Mouse (Mus musculus) embryonic facial prominence, embryonic 10.5 days (tissue): ENCODE results near the gene Hrg. TPM values are rescaled to one million over a fixed set of nuclear protein-coding genes. Genes with fewer than 3 reads are reported as not detected.
"Not testable (repeated sequence)": the region's sequence is repeated elsewhere in the genome, so short reads cannot be mapped to it uniquely, and the experiment has no call there.

Experiments used
- DNase-seq: peaks from one replicate; pipeline ENCODE4 v3.0.0-alpha.2; 2017; ENCODE audit warnings: low spot score
- H3K27ac ChIP-seq: fragments of 300-500 bp; sonication (generic); replicated peaks from 2 replicates; pipeline ENCODE4 v1.5.1; 2016; ENCODE audit warnings: mild to moderate bottlenecking
- H3K27me3 ChIP-seq: fragments of 300-500 bp; sonication (generic); replicated peaks from 2 replicates; pipeline ENCODE4 v1.6.1; 2016; ENCODE audit warnings: low read depth, mild to moderate bottlenecking; ENCODE audit not compliant: poor library complexity, severe bottlenecking
- H3K36me3 ChIP-seq: fragments of 300-500 bp; sonication (generic); replicated peaks from 2 replicates; pipeline ENCODE4 v1.6.1; 2016; ENCODE audit warnings: mild to moderate bottlenecking, moderate library complexity
- H3K4me1 ChIP-seq: fragments of 300-500 bp; sonication (generic); 2 replicates; pipeline ENCODE4 v1.6.1; 2016
- H3K4me3 ChIP-seq: fragments of 300-500 bp; sonication (generic); 2 replicates; pipeline ENCODE4 v1.5.1; 2016; ENCODE audit warnings: mild to moderate bottlenecking, moderate library complexity
- H3K9me3 ChIP-seq: fragments of 300-500 bp; sonication (generic); 2 replicates; pipeline ENCODE4 v1.6.1; 2016; ENCODE audit warnings: mild to moderate bottlenecking
- WGBS: fragments of 180-500 bp; shearing (Covaris S2); methylation state at CpG from one replicate; pipeline ENCODE4 v1.1.7; 2016; 5-methylcytosine and 5-hydroxymethylcytosine counted together
- polyA plus RNA-seq: library from polyadenylated mRNA; unstranded; fragments of >200 nt; fragmentation: Nextera tagmentation; extraction: Ambion mirVana; gene quantifications from 2 replicates; pipeline ENCODE4 v1.2.1, GENCODE M21; 2016

Hrg gene
- polyA plus RNA-seq, 1 experiment from 2014 or later = 0.16 TPM

DNA sequence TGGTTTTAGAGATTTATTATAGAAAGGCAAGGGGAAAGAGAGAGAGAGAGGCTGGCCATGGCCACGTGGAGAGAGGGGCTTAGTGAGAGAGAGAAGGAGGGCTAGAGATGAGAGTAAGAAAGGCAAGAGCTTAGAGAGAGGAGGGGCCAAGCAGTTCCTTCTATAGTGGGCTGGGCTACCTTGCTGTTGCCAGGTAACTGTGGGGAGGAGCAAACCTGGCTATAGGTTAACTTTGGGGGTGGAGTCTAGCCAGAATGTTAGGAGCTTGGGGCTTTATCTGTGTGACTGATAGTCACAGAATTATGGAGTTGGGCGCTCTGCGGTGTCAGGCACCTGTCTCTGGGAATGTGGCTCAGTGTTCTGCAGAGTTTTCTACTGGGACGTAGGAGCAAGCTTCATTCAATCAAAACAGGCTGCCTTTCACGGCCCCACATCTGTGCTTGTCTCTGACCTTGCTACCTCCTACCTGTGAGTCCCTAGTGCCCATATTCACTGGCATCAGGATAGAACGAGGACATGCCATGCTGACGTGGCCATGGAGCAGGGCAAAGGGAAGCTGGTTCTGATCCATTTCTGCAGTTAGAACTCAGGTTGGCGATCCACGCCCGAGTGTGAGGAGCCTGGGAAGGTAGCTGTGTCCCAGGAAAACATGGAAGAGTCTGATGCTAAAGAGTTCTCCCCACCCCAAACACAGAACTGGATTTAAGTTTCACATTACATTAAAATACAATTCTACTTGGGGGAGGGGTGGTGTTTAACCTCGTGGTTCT is 19.3 kb upstream of the Hrg start:
- H3K27ac ChIP-seq = no peak overlapping the region
- DNase-seq = no peak
- H3K36me3 ChIP-seq = no peaks in the 10 kb centered on the region
- H3K4me1 ChIP-seq = no peaks in the 10 kb centered on the region
- WGBS = 82% methylated on average over 11 of the region's 11 CpGs
- no peaks in the 10 kb centered on the region for H3K27me3 ChIP-seq
- no peak overlapping the region for H3K4me3 ChIP-seq
- no peaks in the 10 kb centered on the region for H3K9me3 ChIP-seq

DNA sequence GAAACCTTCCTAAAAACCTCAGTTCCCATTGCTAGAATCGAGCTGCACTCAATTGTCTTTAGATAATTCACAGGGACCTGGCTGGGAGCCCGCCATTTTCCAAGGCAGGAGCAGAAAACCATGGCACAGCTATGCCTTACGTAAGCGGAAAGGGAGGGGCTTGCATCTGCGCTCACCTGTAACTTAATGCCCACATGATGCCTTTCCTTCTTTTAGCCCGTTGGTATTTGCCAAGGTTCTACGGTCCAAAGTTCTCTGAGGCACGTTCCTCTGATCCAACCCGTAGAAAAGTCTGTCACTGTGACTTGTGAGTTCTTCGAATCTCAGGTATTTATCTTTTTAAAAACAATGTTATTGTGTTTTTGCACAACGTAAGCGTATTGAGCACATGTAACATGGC is 13.2 kb upstream of the Hrg start:
- 91% methylated on average over 12 of the region's 12 CpGs for WGBS
- no peaks in the 10 kb centered on the region for H3K27me3 ChIP-seq
- H3K9me3 ChIP-seq = no peaks in the 10 kb centered on the region
- no peaks in the 10 kb centered on the region for H3K4me1 ChIP-seq
- H3K4me3 ChIP-seq = no peak overlapping the region
- H3K27ac ChIP-seq = no peak overlapping the region
- no peaks in the 10 kb centered on the region for H3K36me3 ChIP-seq
- DNase-seq = no peak

DNA sequence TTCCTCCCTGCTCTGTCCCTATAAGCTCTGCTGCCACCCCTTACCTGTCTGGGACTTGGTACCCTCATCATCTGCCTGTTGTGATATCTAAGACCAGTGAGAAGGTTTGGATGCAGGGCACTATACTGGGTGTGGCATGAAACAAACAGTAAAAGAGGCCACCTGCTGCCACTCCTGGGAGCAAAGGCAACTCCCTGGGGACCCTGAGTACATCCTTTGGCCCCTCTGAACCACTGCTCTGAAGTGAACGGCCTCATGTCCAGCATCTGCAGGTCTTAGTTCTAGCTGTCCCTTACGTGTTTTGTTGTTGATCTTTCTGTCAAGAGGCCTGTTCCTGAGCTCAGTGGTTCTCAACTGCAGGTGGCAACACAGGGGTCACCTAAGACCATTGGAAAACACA is 12.3 kb upstream of the Hrg start:
- H3K36me3 ChIP-seq = no peaks in the 10 kb centered on the region
- H3K4me1 ChIP-seq = no peaks in the 10 kb centered on the region
- no peaks in the 10 kb centered on the region for H3K9me3 ChIP-seq
- H3K27me3 ChIP-seq = no peaks in the 10 kb centered on the region
- H3K4me3 ChIP-seq = no peak overlapping the region
- no peak overlapping the region for H3K27ac ChIP-seq
- WGBS = 69% methylated on average over 2 of the region's 2 CpGs
- DNase-seq = no peak

DNA sequence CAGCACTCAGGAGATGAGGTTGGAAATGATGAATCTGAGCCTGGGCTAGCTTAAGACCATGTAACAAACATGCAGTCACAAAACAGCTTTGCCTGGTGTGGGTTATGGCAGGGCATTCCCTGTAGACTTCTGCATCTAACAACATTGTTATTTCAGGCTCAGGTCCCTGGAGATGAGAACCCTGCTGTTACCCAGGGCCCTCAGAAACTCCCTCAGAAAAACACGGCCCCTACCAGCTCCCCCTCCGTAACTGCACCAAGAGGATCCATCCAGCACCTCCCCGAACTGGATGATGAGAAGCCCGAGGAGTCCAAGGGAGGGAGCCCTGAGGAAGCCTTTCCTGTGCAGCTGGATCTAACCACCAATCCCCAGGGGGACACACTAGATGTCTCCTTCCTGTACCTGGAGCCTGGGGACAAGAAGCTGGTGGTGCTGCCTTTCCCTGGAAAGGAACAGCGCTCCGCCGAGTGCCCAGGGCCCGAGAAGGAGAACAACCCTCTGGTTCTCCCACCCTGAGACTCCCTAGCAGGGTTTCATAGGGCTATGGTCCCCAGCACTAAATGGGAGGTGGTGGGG is 11.7 kb upstream of the Hrg start:
- Histone ChIP-seq H3K9me3 (no peaks in the 10 kb centered on the region), H3K4me1 (no peaks in the 10 kb centered on the region), H3K4me3 (no peak overlapping the region), H3K36me3 (no peaks in the 10 kb centered on the region), H3K27ac (no peak overlapping the region), H3K27me3 (no peaks in the 10 kb centered on the region)
- DNase-seq = no peak
- WGBS = 80% methylated on average over 8 of the region's 8 CpGs

DNA sequence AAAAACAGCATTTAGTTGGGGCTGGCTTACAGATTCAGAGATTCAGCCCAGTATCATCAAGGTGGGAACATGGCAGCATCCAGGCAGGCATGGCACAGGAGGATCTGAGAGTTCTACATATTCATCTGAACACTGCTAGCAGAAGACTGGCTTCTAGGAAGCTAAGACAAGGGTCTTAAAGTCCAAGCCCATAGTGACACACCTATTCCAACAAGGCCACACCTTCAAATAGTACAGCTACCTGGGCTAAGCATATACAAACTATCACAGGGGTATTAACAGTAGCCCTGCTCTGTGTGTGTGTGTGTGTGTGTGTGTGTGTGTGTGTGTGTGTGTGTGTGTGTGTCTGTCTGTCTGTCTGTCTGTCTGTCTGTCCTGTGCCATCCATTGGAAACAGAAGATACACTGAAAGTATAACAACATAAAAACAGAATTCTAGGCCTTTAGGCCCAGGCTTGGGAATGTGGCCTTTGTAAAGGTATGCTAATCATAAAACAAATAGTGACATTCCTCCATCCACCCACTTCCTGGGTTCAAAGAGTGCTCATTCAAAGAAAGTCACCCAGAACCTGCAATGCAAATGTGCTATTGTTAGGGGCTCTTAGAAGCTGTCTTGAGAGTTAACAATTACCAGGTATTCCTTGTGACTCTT is 8.9 kb upstream of the Hrg start:
- H3K36me3 ChIP-seq, H3K27me3 ChIP-seq, H3K27ac ChIP-seq, H3K4me3 ChIP-seq, H3K4me1 ChIP-seq, H3K9me3 ChIP-seq, DNase-seq: not testable (repeated sequence)

DNA sequence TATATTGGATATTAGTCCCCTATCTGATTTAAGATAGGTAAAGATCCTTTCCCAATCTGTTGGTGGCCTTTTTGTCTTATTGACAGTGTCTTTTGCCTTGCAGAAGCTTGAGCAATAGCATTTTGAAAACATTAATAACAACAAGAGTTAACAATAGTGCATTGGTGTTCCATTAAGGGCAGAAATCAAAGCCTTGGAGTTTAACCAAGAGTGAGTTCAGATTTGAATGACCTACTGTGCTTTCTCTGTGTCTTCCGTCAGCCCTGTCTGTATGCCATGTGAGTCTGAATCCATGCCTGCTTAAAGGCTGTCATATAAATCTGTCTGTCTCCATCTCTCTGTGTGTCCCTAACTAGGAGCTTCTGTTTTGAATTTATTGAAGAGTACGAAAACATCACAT is 3.5 kb upstream of the Hrg start:
- WGBS = 85% methylated on average over 2 of the region's 2 CpGs
- no peaks in the 10 kb centered on the region for H3K36me3 ChIP-seq
- H3K9me3 ChIP-seq = no peaks in the 10 kb centered on the region
- no peaks in the 10 kb centered on the region for H3K4me1 ChIP-seq
- no peak for DNase-seq
- H3K4me3 ChIP-seq = no peak overlapping the region
- H3K27ac ChIP-seq = no peak overlapping the region
- no peaks in the 10 kb centered on the region for H3K27me3 ChIP-seq

DNA sequence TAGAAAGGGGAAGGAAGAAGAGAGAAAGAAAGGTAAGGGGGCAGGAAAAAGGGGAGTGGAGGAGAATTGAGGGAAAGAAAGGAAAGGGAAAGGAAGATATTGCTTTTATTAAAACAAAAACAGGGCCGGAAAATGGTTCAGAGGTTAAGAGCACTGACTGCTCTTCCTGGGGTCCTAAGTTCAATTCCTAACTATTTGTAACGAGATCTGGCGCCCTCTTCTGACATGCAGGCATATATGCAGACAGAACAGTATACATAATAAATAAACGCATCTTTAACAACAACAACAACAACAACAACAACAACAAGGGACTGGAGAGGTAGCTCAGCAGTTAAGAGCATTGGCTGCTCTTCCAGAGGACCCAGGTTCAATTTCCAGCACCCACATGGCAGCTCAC is 2.2 kb downstream of the Hrg start:
- DNase-seq = no peak
- Histone ChIP-seq H3K36me3 (no peaks in the 10 kb centered on the region), H3K4me1 (peaks cover 9% of the 10 kb centered on the region), H3K4me3 (no peak overlapping the region), H3K27me3 (no peaks in the 10 kb centered on the region), H3K27ac (no peak overlapping the region), H3K9me3 (no peaks in the 10 kb centered on the region)
- WGBS = 32% methylated on average over 4 of the region's 4 CpGs

DNA sequence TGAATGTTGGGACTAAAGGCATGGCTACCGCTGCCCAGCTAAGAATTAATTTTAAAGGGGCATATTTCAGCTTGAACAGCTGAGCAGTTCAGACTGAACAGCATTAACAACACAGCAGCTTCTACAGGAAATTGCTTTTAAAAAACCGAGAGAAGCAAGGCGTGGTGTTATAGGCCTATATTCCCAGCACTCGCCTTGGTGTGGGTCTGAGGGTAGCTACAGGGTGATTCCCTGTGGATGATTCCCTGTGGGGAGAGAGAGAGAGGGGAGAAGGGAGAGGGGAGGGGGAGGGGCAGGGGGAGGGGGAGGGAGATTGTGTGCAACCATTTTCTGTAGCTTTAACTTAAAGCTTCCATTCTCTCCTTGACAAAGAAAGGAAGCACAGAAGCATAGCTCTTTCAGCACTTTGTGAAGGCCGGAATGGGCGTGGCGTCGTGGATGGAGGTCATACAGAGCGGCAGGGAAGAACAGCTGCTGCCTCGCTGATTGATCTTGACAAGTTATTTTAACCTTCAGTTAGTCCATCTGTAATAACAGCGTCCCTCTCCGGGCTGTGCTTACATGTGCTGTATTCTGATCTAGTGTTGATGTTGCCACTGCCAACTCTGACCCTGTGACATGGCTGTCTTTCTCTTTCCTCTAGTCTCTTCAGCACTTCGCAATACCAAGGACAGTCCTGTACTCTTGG is 4.7 kb downstream of the Hrg start:
- 50% methylated on average over 13 of the region's 13 CpGs for WGBS

DNA sequence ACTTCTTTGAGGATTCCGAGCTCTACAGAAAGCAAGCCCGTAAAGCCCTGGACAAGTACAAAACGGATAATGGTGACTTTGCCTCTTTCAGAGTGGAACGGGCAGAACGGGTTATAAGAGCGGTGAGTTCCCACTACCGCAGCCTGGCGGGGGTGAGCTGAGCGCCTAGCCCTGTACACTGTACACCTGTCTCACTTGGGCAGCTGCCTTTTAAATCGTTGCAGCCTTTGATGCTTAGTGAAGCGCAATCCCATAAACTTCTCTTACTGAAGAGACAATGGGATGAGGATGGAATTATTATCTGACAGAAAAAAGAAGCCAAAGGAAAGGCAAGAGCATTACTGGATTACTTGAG is 5.2 kb downstream of the Hrg start:
- Histone ChIP-seq H3K36me3 (no peaks in the 10 kb centered on the region), H3K4me3 (no peak overlapping the region), H3K4me1 (peaks cover 9% of the 10 kb centered on the region), H3K9me3 (no peaks in the 10 kb centered on the region), H3K27me3 (no peaks in the 10 kb centered on the region), H3K27ac (no peak overlapping the region)
- peak; percentile 10 for DNase-seq
- WGBS = 78% methylated on average over 11 of the region's 11 CpGs

More for the DNA sequence above, 4.7 kb downstream of the Hrg start:
- Histone ChIP-seq H3K4me1 (peaks cover 9% of the 10 kb centered on the region), H3K27me3 (no peaks in the 10 kb centered on the region), H3K9me3 (no peaks in the 10 kb centered on the region), H3K36me3 (no peaks in the 10 kb centered on the region), H3K4me3 (no peak overlapping the region), H3K27ac (no peak overlapping the region; the same call in 1 of the 2 replicates)
- peak; percentile 60 for DNase-seq

DNA sequence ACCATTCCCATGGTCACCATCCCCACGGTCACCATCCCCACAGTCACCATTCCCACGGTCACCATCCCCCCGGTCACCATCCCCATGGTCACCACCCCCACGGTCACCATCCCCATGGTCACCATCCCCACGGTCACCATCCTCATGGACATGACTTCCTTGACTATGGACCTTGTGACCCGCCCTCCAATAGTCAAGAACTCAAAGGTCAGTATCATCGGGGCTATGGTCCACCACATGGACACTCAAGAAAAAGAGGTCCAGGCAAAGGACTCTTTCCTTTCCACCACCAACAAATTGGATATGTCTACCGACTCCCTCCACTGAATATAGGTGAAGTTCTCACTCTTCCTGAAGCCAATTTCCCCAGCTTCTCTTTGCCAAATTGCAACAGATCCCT is 10.2 kb downstream of the Hrg start:
- Histone ChIP-seq H3K27me3 (no peaks in the 10 kb centered on the region), H3K9me3 (no peaks in the 10 kb centered on the region), H3K27ac (no peak overlapping the region), H3K36me3 (no peaks in the 10 kb centered on the region), H3K4me3 (no peak overlapping the region), H3K4me1 (peaks cover under 1% of the 10 kb centered on the region; the same call in 1 of the 2 replicates)
- DNase-seq = no peak
- 92% methylated on average over 8 of the region's 8 CpGs for WGBS

DNA sequence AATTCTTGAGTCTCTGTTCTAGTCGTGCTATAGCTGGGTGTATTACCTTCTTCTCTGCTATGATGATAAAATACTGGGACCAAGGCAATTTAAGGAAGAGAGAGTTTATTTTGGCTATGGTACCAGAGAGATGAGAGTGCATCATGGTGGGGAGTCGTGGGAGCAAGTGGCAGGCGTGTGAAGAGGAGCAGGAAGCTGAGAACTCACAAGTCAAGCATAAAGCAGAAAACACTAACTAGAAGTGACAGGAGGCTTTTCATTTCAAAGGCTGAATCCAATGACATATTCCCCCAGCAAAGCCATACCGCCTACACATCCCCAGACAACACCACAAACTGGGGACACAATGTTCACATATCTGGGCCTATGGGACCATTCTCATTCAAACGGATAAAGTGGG is 11.4 kb downstream of the Hrg start:
- no peaks in the 10 kb centered on the region for H3K9me3 ChIP-seq
- no peak for DNase-seq
- no peaks in the 10 kb centered on the region for H3K27me3 ChIP-seq
- H3K27ac ChIP-seq = no peak overlapping the region
- H3K4me1 ChIP-seq = no peaks in the 10 kb centered on the region
- no peak overlapping the region for H3K4me3 ChIP-seq
- H3K36me3 ChIP-seq = no peaks in the 10 kb centered on the region
- 78% methylated on average over 5 of the region's 5 CpGs for WGBS

DNA sequence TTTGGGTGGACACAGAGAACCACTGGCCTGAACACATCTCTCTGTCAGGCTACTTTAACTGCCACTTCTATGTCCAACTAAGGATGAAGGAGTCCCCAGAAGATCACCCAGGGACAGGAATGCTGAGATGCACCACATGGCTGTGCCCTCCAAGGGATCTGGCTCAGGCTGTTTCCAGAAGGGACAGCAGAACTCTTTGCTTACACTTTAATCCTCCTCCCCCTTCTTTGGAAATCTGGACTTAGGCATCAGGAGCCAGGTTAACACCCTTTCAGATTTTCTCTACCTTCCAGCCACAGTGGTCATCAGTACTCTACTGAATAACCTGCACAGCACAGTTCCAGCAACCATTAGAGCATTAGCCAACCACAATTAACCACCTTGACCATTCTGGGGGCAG is 12.4 kb downstream of the Hrg start:
- Histone ChIP-seq H3K36me3 (no peaks in the 10 kb centered on the region), H3K27ac (no peak overlapping the region), H3K27me3 (no peaks in the 10 kb centered on the region), H3K4me3 (no peak overlapping the region), H3K9me3 (no peaks in the 10 kb centered on the region), H3K4me1 (no peaks in the 10 kb centered on the region)
- no peak for DNase-seq
